Mouse (Mus musculus) stomach, postnatal 0 days (tissue): ENCODE measurements around the gene Crygd. TPM values are rescaled to one million over a fixed set of nuclear protein-coding genes. Genes with fewer than 3 reads are reported as not detected.

Source experiments
- ATAC-seq: fragments of 200-750 bp; cut with Nextera tagmentation; 2 replicates; pipeline ENCODE4 v1.8.0; 2017; ENCODE audit not compliant: low FRiP score, low TSS enrichment
- DNase-seq: peaks from one replicate; pipeline ENCODE4 v3.0.0-alpha.2; 2016; ENCODE audit warnings: low spot score
- H3K27ac ChIP-seq: fragments of 300-500 bp; sonication (generic); replicated peaks from 2 replicates; pipeline ENCODE4 v1.5.1; 2014; ENCODE audit warnings: mild to moderate bottlenecking, control low read depth
- H3K27me3 ChIP-seq: fragments of 300-500 bp; sonication (generic); 2 replicates; pipeline ENCODE4 v1.6.1; 2014; ENCODE audit warnings: low read length; ENCODE audit not compliant: control insufficient read depth, insufficient read depth
- H3K36me3 ChIP-seq: fragments of 300-500 bp; sonication (generic); 2 replicates; pipeline ENCODE4 v1.6.1; 2014; ENCODE audit warnings: low read length, mixed read lengths; ENCODE audit not compliant: control insufficient read depth, insufficient read depth
- H3K4me1 ChIP-seq: fragments of 300-500 bp; sonication (generic); replicated peaks from 2 replicates; pipeline ENCODE4 v1.6.1; 2014; ENCODE audit warnings: antibody characterized with exemption; ENCODE audit not compliant: control insufficient read depth, insufficient read depth
- H3K4me2 ChIP-seq: fragments of 300-500 bp; sonication (generic); replicated peaks from 2 replicates; pipeline ENCODE4 v1.6.1; 2014; ENCODE audit warnings: low read depth, mild to moderate bottlenecking, control low read depth, moderate library complexity
- H3K4me3 ChIP-seq: fragments of 300-500 bp; sonication (generic); 2 replicates; pipeline ENCODE4 v1.5.1; 2014; ENCODE audit warnings: low read depth, low read length, control low read depth
- H3K9ac ChIP-seq: fragments of 300-500 bp; sonication (generic); 2 replicates; pipeline ENCODE4 v1.6.1; 2014; ENCODE audit warnings: mild to moderate bottlenecking, low read length, control low read depth, mixed read lengths
- H3K9me3 ChIP-seq: fragments of 300-500 bp; sonication (generic); 2 replicates; pipeline ENCODE4 v1.6.1; 2016; ENCODE audit warnings: low read length; ENCODE audit not compliant: control insufficient read depth
- CTCF ChIP-seq: IDR thresholded peaks from 2 replicates; pipeline ENCODE4 v1.5.1; 2016; ENCODE audit warnings: antibody characterized with exemption, low read depth, mild to moderate bottlenecking, moderate library complexity
- EP300 ChIP-seq: optimal IDR thresholded peaks from 2 replicates; pipeline ENCODE3; 2016; ENCODE audit warnings: antibody characterized with exemption
- WGBS: fragments of 180-500 bp; shearing (Covaris S2); extraction: QIAGEN DNeasy Blood & Tissue Kit; methylation state at CpG from one replicate; pipeline ENCODE4 v1.1.7; 2014; 5-methylcytosine and 5-hydroxymethylcytosine counted together
- polyA plus RNA-seq: library from polyadenylated mRNA; unstranded; fragments of >200 nt; fragmentation: Nextera tagmentation; extraction: Ambion mirVana; gene quantifications from 2 replicates; pipeline ENCODE4 v1.2.1, GENCODE M21; 2015

Gene Crygd
- not detected in 2 replicates for polyA plus RNA-seq

GRCm38 (mm10) chr1:65063352-65063751 is at the start of gene Crygd:
Gene Crygd, minus strand, starts transcription at chr1:65063452.
- no peak for ATAC-seq
- Histone ChIP-seq H3K4me3 (no peak within 1 kb of the TSS), H3K4me1 (no peaks in the 10 kb centered on the region), H3K9ac (no peak within 1 kb of the TSS), H3K27ac (no peak within 1 kb of the TSS), H3K27me3 (no peaks in the 10 kb centered on the region), H3K36me3 (no peaks in the 10 kb centered on the region), H3K9me3 (no peaks in the 10 kb centered on the region), H3K4me2 (no peak within 1 kb of the TSS)
- no peak for TF ChIP-seq EP300
- no peak for TF ChIP-seq CTCF
- WGBS: 88% methylated on average over 8 of the region's 8 CpGs
- no peak for DNase-seq

DNA sequence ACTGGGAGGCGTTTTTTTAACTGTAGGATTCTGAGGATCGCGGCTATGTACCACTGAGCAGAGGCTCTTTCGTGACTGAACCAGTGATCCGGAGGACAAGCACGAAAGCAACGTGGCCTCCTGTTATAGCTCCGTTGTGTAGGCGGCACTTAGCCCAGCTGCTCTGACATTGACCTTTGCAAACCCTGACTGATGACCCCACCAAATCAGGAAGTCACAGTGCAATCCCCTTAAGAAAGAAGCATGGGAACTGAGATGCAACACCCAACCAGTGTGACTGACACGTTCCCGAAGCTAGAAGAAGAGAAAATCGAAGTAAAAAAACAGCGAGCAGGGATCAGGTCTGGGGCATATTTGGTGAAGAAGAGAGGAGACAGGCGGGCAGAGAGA is 49.5 kb upstream of the Crygd start:
- peak overlapping the region; percentile 0; the same call in 1 of the 2 replicates for H3K4me2 ChIP-seq
- 52% methylated on average over 14 of the region's 14 CpGs for WGBS
- DNase-seq: no peak
- ATAC-seq: no peak; the same call in 1 of the 2 replicates
- no peaks in the 10 kb centered on the region for H3K27me3 ChIP-seq
- peak overlapping the region; percentile 13; the same call in 1 of the 2 replicates for H3K27ac ChIP-seq
- no peaks in the 10 kb centered on the region for H3K4me1 ChIP-seq
- no peak overlapping the region for H3K9ac ChIP-seq
- H3K9me3 ChIP-seq: no peaks in the 10 kb centered on the region
- H3K36me3 ChIP-seq: no peaks in the 10 kb centered on the region
- no peak overlapping the region for H3K4me3 ChIP-seq
- TF ChIP-seq EP300 (no peak), CTCF (no peak)

DNA sequence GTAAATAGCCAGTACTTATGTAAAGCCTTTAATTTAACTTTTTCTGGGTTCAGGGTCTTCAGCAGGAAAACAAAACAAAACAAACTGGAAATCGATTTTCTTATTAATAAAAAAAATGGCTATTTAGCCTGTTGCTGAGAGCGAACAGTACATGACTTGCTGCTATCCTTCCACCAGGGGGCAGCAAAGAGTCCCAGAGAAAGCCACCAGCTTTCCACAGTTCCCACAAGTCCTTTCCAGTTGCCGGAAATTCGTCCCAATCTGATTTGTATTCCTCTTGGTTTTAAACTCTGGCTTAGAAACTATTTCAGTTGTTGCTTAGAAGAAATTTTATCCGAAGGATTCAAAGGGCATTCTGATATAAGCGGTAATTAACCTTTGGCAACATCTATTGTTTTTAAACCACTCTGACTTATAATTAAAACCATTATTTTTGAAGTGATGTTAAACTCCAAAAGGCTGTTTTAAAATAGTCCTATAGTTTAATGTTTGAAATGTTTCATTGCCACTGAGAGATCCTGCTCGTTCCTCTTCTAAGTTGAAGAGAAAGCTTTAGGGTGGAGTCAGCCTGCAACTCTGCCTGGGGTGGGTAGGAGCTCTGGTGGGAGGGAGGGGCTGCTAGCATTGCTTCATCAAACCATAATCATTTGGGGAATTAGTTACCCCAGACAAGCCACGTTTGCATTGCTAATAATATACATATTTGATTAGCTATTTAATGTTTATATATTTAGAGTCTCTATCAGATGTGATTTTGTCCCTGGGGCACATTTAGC is 49.0 kb upstream of the Crygd start:
- WGBS: 6% methylated on average over 8 of the region's 8 CpGs
- Histone ChIP-seq H3K4me1 (no peaks in the 10 kb centered on the region), H3K9ac (no peak overlapping the region), H3K36me3 (no peaks in the 10 kb centered on the region), H3K4me2 (peak overlapping the region; percentile 3), H3K4me3 (no peak overlapping the region), H3K27me3 (no peaks in the 10 kb centered on the region), H3K9me3 (no peaks in the 10 kb centered on the region), H3K27ac (no peak overlapping the region)
- ATAC-seq: peak; percentile 65; the same call in 1 of the 2 replicates
- TF ChIP-seq EP300 (no peak), CTCF (peak; percentile 95)
- DNase-seq: peak; percentile 85

GRCm38 (mm10) chr1:65109756-65110435 is 46.6 kb upstream of the Crygd start:
- no peak overlapping the region for H3K4me3 ChIP-seq
- TF ChIP-seq EP300 (no peak), CTCF (no peak)
- H3K9me3 ChIP-seq: no peaks in the 10 kb centered on the region
- no peaks in the 10 kb centered on the region for H3K4me1 ChIP-seq
- H3K27ac ChIP-seq: no peak overlapping the region
- WGBS: 64% methylated on average over 25 of the region's 25 CpGs
- no peaks in the 10 kb centered on the region for H3K36me3 ChIP-seq
- no peak overlapping the region for H3K4me2 ChIP-seq
- H3K27me3 ChIP-seq: no peaks in the 10 kb centered on the region
- ATAC-seq: no peak
- DNase-seq: no peak
- H3K9ac ChIP-seq: no peak overlapping the region

DNA sequence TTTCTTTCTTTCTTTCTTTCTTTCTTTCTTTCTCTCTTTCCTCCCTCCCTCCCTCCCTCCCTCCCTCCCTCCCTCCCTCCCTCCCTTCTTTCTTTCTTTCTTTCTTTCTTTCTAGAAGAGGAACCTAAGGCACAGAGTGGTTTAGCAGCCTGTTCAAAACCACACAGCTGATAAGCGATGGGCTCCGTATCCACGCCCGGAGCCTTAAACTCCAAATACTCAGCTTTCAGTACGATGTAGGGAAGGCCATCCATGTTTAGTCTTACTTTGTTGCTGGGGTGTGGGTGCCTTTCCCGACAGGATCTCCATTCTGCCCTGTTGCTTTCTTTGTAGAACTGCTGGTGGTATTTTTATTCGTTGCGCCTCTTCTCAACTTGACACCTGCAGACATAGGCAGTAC is 45.9 kb upstream of the Crygd start:
- Histone ChIP-seq H3K4me3 (no peak overlapping the region), H3K9me3 (no peaks in the 10 kb centered on the region), H3K27me3 (no peaks in the 10 kb centered on the region), H3K36me3 (no peaks in the 10 kb centered on the region), H3K4me2 (no peak overlapping the region), H3K4me1 (no peaks in the 10 kb centered on the region), H3K9ac (no peak overlapping the region), H3K27ac (no peak overlapping the region)
- WGBS: 86% methylated on average over 8 of the region's 8 CpGs
- TF ChIP-seq CTCF (no peak), EP300 (no peak)
- DNase-seq: no peak
- no peak for ATAC-seq
